9 mouse cellular contexts compared by ENCODE assay signal in genomic region chr8:77436013-77436990, GRCm38 (mm10).
DNase-seq lines count a peak whose midpoint lies in the region; ATAC-seq and TF ChIP-seq lines count a peak whose summit lies in the region.
"Had no signal": no experiment of that assay in that cellular context is flagged by ENCODE, and none has a peak within 500 bp of the region (broad histone marks: within the 10 kb centered on the region; RNA-seq: fewer than 3 reads in every experiment).

No protein-coding gene starts in this region.

- TF ChIP-seq EP300 in stomach, postnatal 0 days (optimal IDR thresholded peaks at IDR 0.05) = no peak

- no peaks in the 10 kb centered on the region for H3K36me3 ChIP-seq in neural tube, embryonic 15.5 days
- no peaks in the 10 kb centered on the region for H3K36me3 ChIP-seq in embryonic facial prominence, embryonic 11.5 days (replicated peaks; ENCODE audit: control insufficient read depth, insufficient read depth, low read depth, low read length)
- no peaks in the 10 kb centered on the region for H3K36me3 ChIP-seq in stomach, postnatal 0 days (ENCODE audit: control insufficient read depth, insufficient read depth, low read length)

- H3K9ac ChIP-seq in neural tube, embryonic 15.5 days (replicated peaks) = no peak overlapping the region
- no peak overlapping the region for H3K9ac ChIP-seq in embryonic facial prominence, embryonic 11.5 days (replicated peaks; ENCODE audit: low read length)
- H3K9ac ChIP-seq in stomach, postnatal 0 days (ENCODE audit: low read length) = no peak overlapping the region

- no peak overlapping the region for H3K27ac ChIP-seq in neural tube, embryonic 15.5 days (replicated peaks)
- H3K27ac ChIP-seq in embryonic facial prominence, embryonic 11.5 days (replicated peaks; ENCODE audit: low read depth, low read length) = no peak overlapping the region
- H3K27ac ChIP-seq in stomach, postnatal 0 days (replicated peaks) = peak overlapping the region; percentile 67

- no peaks in the 10 kb centered on the region for H3K9me3 ChIP-seq in neural tube, embryonic 15.5 days (replicated peaks)
- no peaks in the 10 kb centered on the region for H3K9me3 ChIP-seq in embryonic facial prominence, embryonic 11.5 days (replicated peaks; ENCODE audit: control insufficient read depth, low read length)
- no peaks in the 10 kb centered on the region for H3K9me3 ChIP-seq in stomach, postnatal 0 days (ENCODE audit: control insufficient read depth, low read length)

- no peak for ATAC-seq in neural tube, embryonic 15.5 days (ENCODE audit: low FRiP score)
- no peak for ATAC-seq in embryonic facial prominence, embryonic 11.5 days (replicated peaks; ENCODE audit: insufficient number of reproducible peaks, low FRiP score, low TSS enrichment, low read depth)
- ATAC-seq in stomach, postnatal 0 days (ENCODE audit: low FRiP score, low TSS enrichment) = no peak
- ATAC-seq: hindbrain, embryonic 16.5 days had no signal

- no peak for TF ChIP-seq CTCF in stomach, postnatal 0 days (IDR thresholded peaks at IDR 0.05; ENCODE audit: low read depth)

- peak; percentile 22 for DNase-seq in neural tube, embryonic 10.5 days (ENCODE audit: extremely low spot score, low spot score)
- peak; percentile 32 for DNase-seq in embryonic facial prominence, embryonic 11.5 days (ENCODE audit: low spot score)
- DNase-seq in kidney, postnatal 14 days = peak; percentile 66
- DNase-seq in stomach, postnatal 0 days (ENCODE audit: low spot score) = no peak
- no peak for DNase-seq in thymus, postnatal 4 days
- no peak for DNase-seq in urinary bladder, postnatal 14 days (ENCODE audit: low spot score)
- DNase-seq: right cerebral cortex, postnatal 4 days had no signal

- H3K4me1 ChIP-seq in neural tube, embryonic 15.5 days = peaks cover 29% of the 10 kb centered on the region
- no peaks in the 10 kb centered on the region for H3K4me1 ChIP-seq in embryonic facial prominence, embryonic 11.5 days (ENCODE audit: control insufficient read depth, insufficient read depth, low read length)
- peaks cover 8% of the 10 kb centered on the region; the same call in 1 of the 2 replicates for H3K4me1 ChIP-seq in stomach, postnatal 0 days (replicated peaks; ENCODE audit: control insufficient read depth, insufficient read depth)

- WGBS in neural tube, embryonic 15.5 days = 32% methylated on average over 15 of the region's 15 CpGs
- WGBS in embryonic facial prominence, embryonic 11.5 days = 33% methylated on average over 15 of the region's 15 CpGs
- 40% methylated on average over 15 of the region's 15 CpGs for whole genome bisulfite sequencing in stomach, postnatal 0 days

- no peak overlapping the region for H3K4me3 ChIP-seq in neural tube, embryonic 15.5 days (replicated peaks)
- no peak overlapping the region for H3K4me3 ChIP-seq in embryonic facial prominence, embryonic 11.5 days (ENCODE audit: low read depth, low read length)
- no peak overlapping the region for H3K4me3 ChIP-seq in stomach, postnatal 0 days (ENCODE audit: low read depth, low read length)

- H3K27me3 ChIP-seq in neural tube, embryonic 15.5 days (replicated peaks) = no peaks in the 10 kb centered on the region
- no peaks in the 10 kb centered on the region for H3K27me3 ChIP-seq in embryonic facial prominence, embryonic 11.5 days (ENCODE audit: control insufficient read depth, insufficient read depth, low read length)
- H3K27me3 ChIP-seq in stomach, postnatal 0 days (ENCODE audit: control insufficient read depth, insufficient read depth, low read length) = no peaks in the 10 kb centered on the region

- no peak overlapping the region for H3K4me2 ChIP-seq in neural tube, embryonic 15.5 days
- H3K4me2 ChIP-seq in embryonic facial prominence, embryonic 11.5 days (ENCODE audit: low read depth, low read length) = no peak overlapping the region
- H3K4me2 ChIP-seq in stomach, postnatal 0 days (replicated peaks; ENCODE audit: low read depth) = no peak overlapping the region

Comparison
In these comparisons a context has a peak if more than half of its experiments do, and no peak if none do; other contexts are left out.
1. DNase-seq: peak in neural tube, embryonic 10.5 days (single experiment), embryonic facial prominence, embryonic 11.5 days (single experiment) and kidney, postnatal 14 days (single experiment); none in stomach, postnatal 0 days (single experiment), thymus, postnatal 4 days (single experiment) and urinary bladder, postnatal 14 days (single experiment).